Mouse (Mus musculus): ENCODE measurements around the gene Serpina3g. TPM values are rescaled to one million over a fixed set of nuclear protein-coding genes. Genes with fewer than 3 reads are reported as not detected.
"Not testable (repeated sequence)": the region's sequence is repeated elsewhere in the genome, so short reads cannot be mapped to it uniquely, and the experiment has no call there.

Gene Serpina3g
- polyA plus RNA-seq, 1 experiment: 17.5 TPM

- 34% methylated on average over 1 of the region's 1 CpGs for WGBS
- TF ChIP-seq POLR2A (IDR thresholded peaks at IDR 0.05; ENCODE audit: low read depth, low read length): no peak
- no peak for TF ChIP-seq CTCF (IDR thresholded peaks at IDR 0.05; ENCODE audit: extremely low read depth, insufficient read length, insufficient replicate concordance, low read depth, low read length)
- H3K4me3 ChIP-seq (ENCODE audit: low read depth, low read length): no peak overlapping the region
Measured at GRCm38 (mm10) chr12:104215249-104215648, 20.8 kb upstream of the Serpina3g start.

DNA sequence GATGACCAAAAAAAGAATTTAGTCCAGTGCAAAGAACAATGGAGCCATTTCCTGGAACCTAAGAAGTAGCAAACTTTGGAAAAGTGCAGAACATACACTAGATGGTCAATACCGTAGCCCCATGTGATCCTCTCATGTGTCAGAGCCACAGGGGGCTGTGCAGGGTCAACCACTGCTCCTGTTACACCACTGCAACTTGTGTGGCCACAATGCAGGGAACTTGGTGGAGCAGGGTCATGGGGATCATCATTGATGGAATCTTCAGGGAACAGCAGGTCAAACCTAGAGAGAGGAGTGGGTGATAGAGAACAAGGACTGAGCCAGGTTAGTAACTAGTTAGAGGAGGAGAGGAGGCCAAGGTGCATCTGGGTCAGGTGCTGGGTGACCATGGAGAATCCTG, 14.4 kb upstream of the Serpina3g start:
- Histone ChIP-seq H3K36me3 (ENCODE audit: control insufficient read depth, insufficient read depth, low read length) (no peaks in the 10 kb centered on the region), H3K4me1 (ENCODE audit: control insufficient read depth, insufficient read depth, insufficient read length, low read length) (no peaks in the 10 kb centered on the region), H3K27ac (ENCODE audit: insufficient read depth, low read depth, low read length) (no peak overlapping the region), H3K27me3 (ENCODE audit: control insufficient read depth, insufficient read depth, low read length) (no peaks in the 10 kb centered on the region), H3K4me3 (ENCODE audit: low read depth, low read length) (no peak overlapping the region)
- no peak for TF ChIP-seq CTCF (IDR thresholded peaks at IDR 0.05; ENCODE audit: extremely low read depth, insufficient read length, insufficient replicate concordance, low read depth, low read length)
- no peak for TF ChIP-seq POLR2A (IDR thresholded peaks at IDR 0.05; ENCODE audit: low read depth, low read length)
- 91% methylated on average over 1 of the region's 1 CpGs for WGBS

More at GRCm38 (mm10) chr12:104215249-104215648, 20.8 kb upstream of the Serpina3g start:
- H3K27ac ChIP-seq (ENCODE audit: insufficient read depth, low read depth, low read length): no peak overlapping the region
- no peaks in the 10 kb centered on the region for H3K4me1 ChIP-seq (ENCODE audit: control insufficient read depth, insufficient read depth, insufficient read length, low read length)
- H3K27me3 ChIP-seq (ENCODE audit: control insufficient read depth, insufficient read depth, low read length): no peaks in the 10 kb centered on the region
- H3K36me3 ChIP-seq (ENCODE audit: control insufficient read depth, insufficient read depth, low read length): no peaks in the 10 kb centered on the region

DNA sequence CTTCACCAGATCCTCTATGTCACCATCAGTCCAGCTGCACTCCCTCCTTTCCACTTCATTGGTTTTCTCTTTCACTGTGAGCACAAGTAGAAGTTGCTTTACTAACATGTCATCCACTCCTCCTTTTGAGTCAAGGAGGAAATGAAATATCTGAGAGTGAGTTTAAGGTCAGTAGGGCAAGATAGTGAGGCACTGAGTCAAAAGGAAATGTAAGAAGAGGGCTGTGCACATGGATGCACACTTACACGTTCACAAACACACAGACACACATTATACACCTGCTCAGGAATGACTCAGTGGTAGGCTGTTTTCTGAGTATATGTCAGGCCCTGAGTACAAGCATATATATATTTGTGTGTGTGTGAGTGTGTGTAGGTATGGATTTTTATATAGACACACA, 12.4 kb upstream of the Serpina3g start:
- Histone ChIP-seq H3K27me3 (ENCODE audit: control insufficient read depth, insufficient read depth, low read length) (no peaks in the 10 kb centered on the region), H3K27ac (ENCODE audit: insufficient read depth, low read depth, low read length) (no peak overlapping the region), H3K4me1 (ENCODE audit: control insufficient read depth, insufficient read depth, insufficient read length, low read length) (no peaks in the 10 kb centered on the region), H3K4me3 (ENCODE audit: low read depth, low read length) (no peak overlapping the region), H3K36me3 (ENCODE audit: control insufficient read depth, insufficient read depth, low read length) (no peaks in the 10 kb centered on the region)
- 25% methylated on average over 1 of the region's 1 CpGs for WGBS
- TF ChIP-seq POLR2A (IDR thresholded peaks at IDR 0.05; ENCODE audit: low read depth, low read length) (no peak), CTCF (IDR thresholded peaks at IDR 0.05; ENCODE audit: extremely low read depth, insufficient read length, insufficient replicate concordance, low read depth, low read length) (no peak)

DNA sequence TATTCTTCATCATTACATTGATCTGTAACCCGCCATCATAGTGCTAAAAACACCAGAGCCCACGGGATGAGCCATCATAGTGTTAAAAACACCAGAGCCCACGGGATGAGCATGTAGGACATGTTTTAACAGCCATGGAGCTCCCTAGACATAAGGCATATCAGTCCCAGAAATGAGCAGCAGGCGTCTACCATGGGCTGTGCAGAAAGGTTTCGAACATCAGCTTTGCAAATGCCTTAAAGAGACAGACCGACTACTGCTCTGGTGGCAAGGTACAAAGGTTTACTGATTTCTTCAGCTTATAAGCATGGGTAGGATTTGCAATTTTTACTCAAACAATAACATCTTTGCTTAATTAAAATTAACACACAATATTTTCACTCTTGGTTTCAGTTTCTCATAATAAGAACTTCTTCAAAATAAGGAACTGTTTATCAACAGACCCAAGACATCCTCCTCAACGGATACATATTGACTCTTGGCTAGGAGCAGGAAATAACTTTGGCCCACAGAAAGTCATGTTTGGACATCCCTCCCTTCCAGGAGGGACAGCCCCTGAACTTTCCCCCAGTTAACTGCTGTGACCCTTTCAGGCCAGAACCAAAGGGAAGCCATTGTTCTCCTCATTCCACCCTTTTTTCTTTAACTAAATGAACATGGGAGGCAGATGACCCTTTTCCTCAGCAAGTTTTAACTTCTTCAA, 11.3 kb upstream of the Serpina3g start:
- TF ChIP-seq CTCF (IDR thresholded peaks at IDR 0.05; ENCODE audit: extremely low read depth, insufficient read length, insufficient replicate concordance, low read depth, low read length): no peak
- no peak for TF ChIP-seq POLR2A (IDR thresholded peaks at IDR 0.05; ENCODE audit: low read depth, low read length)
- no peak overlapping the region for H3K4me3 ChIP-seq (ENCODE audit: low read depth, low read length)
- no peaks in the 10 kb centered on the region for H3K36me3 ChIP-seq (ENCODE audit: control insufficient read depth, insufficient read depth, low read length)
- H3K27ac ChIP-seq (ENCODE audit: insufficient read depth, low read depth, low read length): no peak overlapping the region
- 51% methylated on average over 7 of the region's 7 CpGs for WGBS
- no peaks in the 10 kb centered on the region for H3K27me3 ChIP-seq (ENCODE audit: control insufficient read depth, insufficient read depth, low read length)
- H3K4me1 ChIP-seq (ENCODE audit: control insufficient read depth, insufficient read depth, insufficient read length, low read length): no peaks in the 10 kb centered on the region

- WGBS: 61% methylated on average over 2 of the region's 2 CpGs
- H3K4me1 ChIP-seq (ENCODE audit: control insufficient read depth, insufficient read depth, insufficient read length, low read length): no peaks in the 10 kb centered on the region
Measured at GRCm38 (mm10) chr12:104230762-104231161, 5.3 kb upstream of the Serpina3g start.

GRCm38 (mm10) chr12:104238048-104238447, 2.0 kb downstream of the Serpina3g start:
- H3K4me3 ChIP-seq (ENCODE audit: low read depth, low read length); H3K36me3 ChIP-seq (ENCODE audit: control insufficient read depth, insufficient read depth, low read length); H3K4me1 ChIP-seq (ENCODE audit: control insufficient read depth, insufficient read depth, insufficient read length, low read length); H3K27ac ChIP-seq (ENCODE audit: insufficient read depth, low read depth, low read length); H3K27me3 ChIP-seq (ENCODE audit: control insufficient read depth, insufficient read depth, low read length): not testable (repeated sequence)
- whole genome bisulfite sequencing: 76% methylated on average over 1 of the region's 1 CpGs

More at GRCm38 (mm10) chr12:104230762-104231161, 5.3 kb upstream of the Serpina3g start:
- Histone ChIP-seq H3K27me3 (ENCODE audit: control insufficient read depth, insufficient read depth, low read length) (no peaks in the 10 kb centered on the region), H3K36me3 (ENCODE audit: control insufficient read depth, insufficient read depth, low read length) (no peaks in the 10 kb centered on the region), H3K4me3 (ENCODE audit: low read depth, low read length) (no peak overlapping the region), H3K27ac (ENCODE audit: insufficient read depth, low read depth, low read length) (no peak overlapping the region)
- no peak for TF ChIP-seq CTCF (IDR thresholded peaks at IDR 0.05; ENCODE audit: extremely low read depth, insufficient read length, insufficient replicate concordance, low read depth, low read length)
- TF ChIP-seq POLR2A (IDR thresholded peaks at IDR 0.05; ENCODE audit: low read depth, low read length): no peak

- no peaks in the 10 kb centered on the region for H3K27me3 ChIP-seq (ENCODE audit: control insufficient read depth, insufficient read depth, low read length)
- no peak overlapping the region for H3K4me3 ChIP-seq (ENCODE audit: low read depth, low read length)
- no peak overlapping the region for H3K27ac ChIP-seq (ENCODE audit: insufficient read depth, low read depth, low read length)
- TF ChIP-seq POLR2A (IDR thresholded peaks at IDR 0.05; ENCODE audit: low read depth, low read length): no peak
- TF ChIP-seq CTCF (IDR thresholded peaks at IDR 0.05; ENCODE audit: extremely low read depth, insufficient read length, insufficient replicate concordance, low read depth, low read length): no peak
- 0 out of 2 replicates have a peak, but pooled peaks cover 2% of the 10 kb centered on the region for H3K36me3 ChIP-seq (ENCODE audit: control insufficient read depth, insufficient read depth, low read length)
- H3K4me1 ChIP-seq (ENCODE audit: control insufficient read depth, insufficient read depth, insufficient read length, low read length): no peaks in the 10 kb centered on the region
Measured at GRCm38 (mm10) chr12:104243307-104243706, 7.3 kb downstream of the Serpina3g start.

All from small intestine, adult 2 months (tissue).